Mouse (Mus musculus): ENCODE measurements around the gene Slit3.

DNA sequence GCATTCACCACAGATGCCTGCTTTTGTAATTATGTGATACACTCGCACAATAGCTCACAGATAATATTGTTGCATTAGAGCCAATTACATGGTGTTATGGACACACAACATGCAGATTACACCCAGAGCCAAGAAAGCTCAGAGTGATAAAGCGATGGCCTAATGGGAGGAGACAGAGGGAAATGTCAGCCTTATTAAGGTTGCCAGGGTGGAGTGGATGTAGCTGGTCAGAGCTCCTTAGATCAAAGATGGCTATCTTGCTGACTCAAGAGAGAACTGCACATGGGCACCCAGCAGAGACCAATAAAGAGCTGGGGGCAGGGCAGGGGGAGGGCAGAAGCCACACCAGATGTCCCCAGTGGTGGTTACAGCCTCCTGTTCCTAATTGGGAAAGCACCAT is 437.3 kb downstream of the Slit3 start:
- TF ChIP-seq CTCF (IDR thresholded peaks at IDR 0.05) (no peak), EP300 (IDR thresholded peaks at IDR 0.05) (no peak)

Measured in lung, postnatal 0 days (tissue).